Mouse (Mus musculus) liver, embryonic 14.5 days (tissue): ENCODE measurements around the gene Mepce. TPM values are rescaled to one million over a fixed set of nuclear protein-coding genes. Genes with fewer than 3 reads are reported as not detected.

Experiments used
- ATAC-seq: fragments of 200-750 bp; cut with Nextera tagmentation; 2 replicates; pipeline ENCODE4 v1.8.0; 2017; ENCODE audit warnings: moderate number of reproducible peaks, mild to moderate bottlenecking, moderate library complexity; ENCODE audit not compliant: insufficient read depth
- DNase-seq, 3 experiments: peaks; one replicate each; pipeline ENCODE4 v3.0.0-alpha.2; 2012 to 2013; ENCODE audit warnings: low read depth in 3 of 3, low spot score in 3 of 3
- H3K27ac ChIP-seq: fragments of 300-500 bp; sonication (generic); 2 replicates; pipeline ENCODE4 v1.5.1; 2014; ENCODE audit warnings: moderate library complexity, mild to moderate bottlenecking, control low read depth, inconsistent platforms
- H3K27me3 ChIP-seq: fragments of 300-500 bp; sonication (generic); 2 replicates; pipeline ENCODE4 v1.6.1; 2014; ENCODE audit warnings: mild to moderate bottlenecking, low read length, moderate library complexity; ENCODE audit not compliant: control insufficient read depth, insufficient read depth
- H3K36me3 ChIP-seq: fragments of 300-500 bp; sonication (generic); replicated peaks from 2 replicates; pipeline ENCODE4 v1.6.1; 2014; ENCODE audit warnings: low read depth; ENCODE audit not compliant: control insufficient read depth, insufficient read depth
- H3K4me1 ChIP-seq, 2 experiments: fragments of 200-500 bp in 1 of 2; fragments of 300-500 bp in 1 of 2; sonication (generic) in 1 of 2; replicated peaks; 2 replicates each; pipeline ENCODE4 v1.6.1; 2012 to 2014; ENCODE audit warnings: antibody characterized with exemption in 1 of 2, inconsistent platforms in 1 of 2, low read length in 1 of 2; ENCODE audit not compliant: control insufficient read depth in 2 of 2, insufficient read depth in 2 of 2
- H3K4me2 ChIP-seq: fragments of 300-500 bp; sonication (generic); 2 replicates; pipeline ENCODE4 v1.6.1; 2014; ENCODE audit warnings: low read depth, mild to moderate bottlenecking, control low read depth, moderate library complexity
- H3K4me3 ChIP-seq, 2 experiments: fragments of 200-500 bp in 1 of 2; fragments of 300-500 bp in 1 of 2; sonication (generic) in 1 of 2; 2 replicates each; pipeline ENCODE4 v1.5.1; 2012 to 2014; ENCODE audit warnings: low read depth in 2 of 2, low read length in 2 of 2, mild to moderate bottlenecking in 2 of 2, control low read depth in 1 of 2, inconsistent platforms in 1 of 2, moderate library complexity in 1 of 2; ENCODE audit not compliant: insufficient read depth in 1 of 2
- H3K9ac ChIP-seq: fragments of 300-500 bp; sonication (generic); replicated peaks from 2 replicates; pipeline ENCODE4 v1.6.1; 2014; ENCODE audit warnings: mild to moderate bottlenecking, control low read depth, moderate library complexity
- H3K9me3 ChIP-seq: fragments of 300-500 bp; sonication (generic); 2 replicates; pipeline ENCODE4 v1.6.1; 2016; ENCODE audit warnings: low read length, mixed read lengths; ENCODE audit not compliant: control insufficient read depth
- CTCF ChIP-seq: IDR thresholded peaks from 2 replicates; pipeline ENCODE4 v1.5.1; 2016; ENCODE audit warnings: antibody characterized with exemption, low read depth, control low read depth
- EP300 ChIP-seq: IDR thresholded peaks from 2 replicates; pipeline ENCODE4 v1.6.1; 2016; ENCODE audit warnings: antibody characterized with exemption, low read depth
- WGBS: fragments of 180-500 bp; shearing (Covaris S2); extraction: QIAGEN DNeasy Blood & Tissue Kit; methylation state at CpG from one replicate; pipeline ENCODE4 v1.1.7; 2014; ENCODE audit not compliant: insufficient replicate concordance; 5-methylcytosine and 5-hydroxymethylcytosine counted together
- polyA plus RNA-seq, 2 experiments: library from polyadenylated mRNA; depleted of rRNA in 1 of 2; stranded (reverse) in 1 of 2; unstranded in 1 of 2; fragments of >200 nt; fragmentation: Nextera tagmentation in 1 of 2; extraction: Ambion mirVana in 1 of 2; gene quantifications; 2 replicates each; pipeline versions ENCODE4 v1.2.1 to v1.2.3; 2012 to 2014

Mepce gene
- polyA plus RNA-seq, 2 experiments, result 6.4 to 13.3 TPM

DNA sequence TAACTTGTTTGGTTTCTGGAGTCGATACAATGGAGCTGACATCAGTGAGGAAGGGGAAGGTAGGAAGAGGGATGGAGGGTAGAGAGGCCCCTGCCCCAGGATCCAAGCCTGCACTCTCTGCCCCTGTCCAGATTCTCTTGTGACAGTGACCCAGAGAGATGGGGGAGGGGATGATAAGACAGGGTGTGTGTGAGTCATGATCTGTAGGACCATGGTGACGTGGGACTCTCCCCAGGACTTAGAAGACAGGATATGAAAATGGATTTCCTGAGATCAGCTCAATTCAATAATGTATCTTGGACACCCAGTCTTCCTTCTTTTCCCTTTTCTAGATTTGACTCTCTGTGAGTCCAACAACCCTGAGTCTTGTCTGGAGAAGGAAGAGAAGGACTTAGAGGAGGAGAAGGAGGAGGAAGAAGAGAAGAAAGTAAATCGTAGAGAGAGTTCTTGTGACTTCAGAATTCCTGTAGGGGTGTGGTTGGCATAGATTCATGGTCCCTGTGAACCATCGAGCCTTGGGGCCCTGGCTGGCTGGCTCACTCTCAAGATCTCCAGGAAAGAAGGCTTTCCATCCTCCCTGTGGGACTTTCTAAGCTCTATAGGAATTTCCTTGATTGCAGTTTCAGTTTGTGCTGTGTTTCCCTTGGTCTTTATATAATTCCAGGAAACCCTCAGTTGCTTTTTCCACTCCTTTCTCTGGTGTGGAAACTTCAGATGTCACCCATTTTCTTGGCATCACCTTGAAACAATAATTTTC lies 30.2 kb upstream of the Mepce start:
- Histone ChIP-seq H3K36me3 (no peaks in the 10 kb centered on the region), H3K27me3 (no peaks in the 10 kb centered on the region), H3K9me3 (no peaks in the 10 kb centered on the region), H3K27ac (no peak overlapping the region), H3K9ac (no peak overlapping the region), H3K4me3 (no peak overlapping the region), H3K4me1 (no peaks in the 10 kb centered on the region), H3K4me2 (no peak overlapping the region)
- ATAC-seq, result no peak
- no peak for DNase-seq
- 33% methylated on average over 4 of the region's 4 CpGs for WGBS
- no peak for TF ChIP-seq CTCF
- no peak for TF ChIP-seq EP300

DNA sequence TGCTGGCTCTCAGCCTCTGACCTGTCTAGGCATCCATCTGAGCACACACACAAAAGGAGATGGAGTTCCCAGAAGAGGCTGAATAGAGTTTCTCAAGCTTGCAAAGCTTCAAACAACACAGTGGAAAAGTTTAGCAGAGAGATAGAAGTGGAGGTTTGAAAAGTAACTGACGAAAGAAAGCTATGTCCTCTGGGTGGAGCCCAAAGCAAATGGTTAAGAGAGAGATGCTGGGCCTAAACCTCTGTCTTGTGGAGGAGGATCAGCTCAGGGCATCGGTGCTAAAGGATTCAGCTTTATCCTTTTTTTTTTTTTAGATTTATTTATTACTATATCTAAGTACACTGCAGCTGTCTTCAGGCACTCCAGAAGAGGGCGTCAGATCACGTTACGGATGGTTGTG lies 20.9 kb upstream of the Mepce start:
- no peak for ATAC-seq
- TF ChIP-seq CTCF (no peak), EP300 (no peak)
- H3K27ac ChIP-seq, result no peak overlapping the region
- no peak overlapping the region for H3K4me3 ChIP-seq
- no peaks in the 10 kb centered on the region for H3K36me3 ChIP-seq
- no peaks in the 10 kb centered on the region for H3K9me3 ChIP-seq
- H3K9ac ChIP-seq, result no peak overlapping the region
- 71% methylated on average over 5 of the region's 5 CpGs for WGBS
- no peak overlapping the region for H3K4me2 ChIP-seq
- H3K27me3 ChIP-seq, result no peaks in the 10 kb centered on the region
- no peak for DNase-seq
- no peaks in the 10 kb centered on the region for H3K4me1 ChIP-seq

- H3K4me1 ChIP-seq, result no peaks in the 10 kb centered on the region
- H3K27ac ChIP-seq, result no peak overlapping the region
- no peak overlapping the region for H3K4me2 ChIP-seq
- no peaks in the 10 kb centered on the region for H3K36me3 ChIP-seq
- no peak overlapping the region for H3K4me3 ChIP-seq
- no peaks in the 10 kb centered on the region for H3K27me3 ChIP-seq
- no peaks in the 10 kb centered on the region for H3K9me3 ChIP-seq
- no peak for TF ChIP-seq EP300
- TF ChIP-seq CTCF, result no peak
- ATAC-seq (no peak), DNase-seq (no peak)
- no peak overlapping the region for H3K9ac ChIP-seq
- WGBS, result 58% methylated on average over 1 of the region's 1 CpGs
Observed at GRCm38 (mm10) chr5:137806158-137806557, 18.7 kb upstream of the Mepce start.

- H3K4me1 ChIP-seq, result no peaks in the 10 kb centered on the region
- H3K36me3 ChIP-seq, result no peaks in the 10 kb centered on the region
- no peaks in the 10 kb centered on the region for H3K27me3 ChIP-seq
- TF ChIP-seq CTCF, result no peak
- no peak for TF ChIP-seq EP300
- H3K4me2 ChIP-seq, result no peak overlapping the region
- ATAC-seq (no peak), DNase-seq (no peak)
- no peak overlapping the region for H3K27ac ChIP-seq
- no peak overlapping the region for H3K9ac ChIP-seq
- 37% methylated on average over 3 of the region's 3 CpGs for WGBS
- no peaks in the 10 kb centered on the region for H3K9me3 ChIP-seq
- H3K4me3 ChIP-seq, result no peak overlapping the region
Observed at GRCm38 (mm10) chr5:137800917-137801316, 13.5 kb upstream of the Mepce start.

- Histone ChIP-seq H3K27ac (no peak overlapping the region), H3K27me3 (no peaks in the 10 kb centered on the region), H3K4me2 (no peak overlapping the region), H3K9me3 (no peaks in the 10 kb centered on the region), H3K36me3 (no peaks in the 10 kb centered on the region), H3K4me3 (no peak overlapping the region), H3K4me1 (no peaks in the 10 kb centered on the region), H3K9ac (no peak overlapping the region)
- WGBS, result 52% methylated on average over 3 of the region's 3 CpGs
- no peak for TF ChIP-seq CTCF
- TF ChIP-seq EP300, result no peak
- no peak for DNase-seq
- ATAC-seq, result no peak
Observed at GRCm38 (mm10) chr5:137796606-137797005, 9.2 kb upstream of the Mepce start.
